Mouse (Mus musculus) urinary bladder, postnatal 25 days (tissue): ENCODE measurements around the gene Olfr986.

Experiments used
- DNase-seq: peaks from one replicate; pipeline ENCODE4 v3.0.0; 2022; ENCODE audit warnings: low spot score

The Olfr986 gene

DNA sequence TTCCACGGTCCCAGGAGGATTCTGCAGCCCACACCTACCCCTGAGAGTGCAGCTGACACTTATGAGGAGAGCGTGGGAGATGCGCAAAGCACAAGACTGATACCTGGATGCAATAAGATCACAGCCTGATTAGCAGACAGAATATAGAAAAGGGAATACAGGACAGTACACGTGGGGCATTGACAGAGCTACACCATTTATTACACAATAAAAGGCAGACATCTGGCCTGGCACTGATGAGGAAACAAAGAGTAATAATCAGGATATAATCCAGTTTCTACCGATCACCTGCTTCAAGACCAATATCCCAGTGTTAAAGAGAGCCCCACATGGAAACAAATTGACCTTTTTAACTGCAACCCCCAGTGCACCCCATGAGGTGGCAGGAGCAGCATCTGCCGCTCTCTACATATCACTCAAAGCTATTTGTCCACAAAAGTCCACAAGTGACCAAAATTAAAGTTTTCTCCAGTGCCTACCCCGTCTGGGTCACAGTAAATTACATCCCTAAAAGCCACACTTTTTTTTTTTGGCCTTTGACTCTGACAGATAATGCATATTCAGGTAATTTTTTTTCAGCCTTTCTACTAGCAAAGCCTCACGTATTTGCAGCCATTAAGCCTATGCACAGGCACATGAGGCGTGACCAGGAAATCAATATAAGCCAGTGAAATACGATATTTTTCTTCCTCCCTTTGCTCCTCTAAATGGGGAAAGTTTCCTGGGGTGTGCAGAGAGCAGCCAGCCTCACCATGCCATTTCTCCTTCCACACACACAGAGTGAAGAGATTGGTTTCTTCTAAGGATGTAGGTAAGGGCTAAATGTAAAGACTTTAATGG lies 53.7 kb downstream of the Olfr986 start:
- no peak for DNase-seq

DNA sequence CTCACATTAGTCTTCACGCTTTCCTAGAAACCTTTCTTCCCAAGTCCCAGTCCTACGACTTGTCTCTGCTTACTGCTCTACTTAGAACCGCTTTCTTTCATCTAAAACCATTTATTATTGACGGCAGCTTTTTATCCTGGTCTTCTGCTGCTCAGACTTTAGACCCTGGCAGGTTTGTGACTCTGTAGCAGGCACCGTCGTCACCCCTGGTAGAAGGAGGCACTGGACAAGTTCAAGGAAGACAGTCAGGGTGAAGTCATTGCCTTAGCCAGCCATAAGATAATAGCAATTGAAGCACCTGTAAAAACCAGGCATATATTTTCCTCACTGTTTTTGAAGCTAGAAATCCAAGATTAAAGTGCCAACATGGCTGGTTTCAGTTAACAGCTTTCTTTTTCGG lies 54.5 kb downstream of the Olfr986 start:
- no peak for DNase-seq
